Mouse (Mus musculus) myocyte (in vitro differentiated cells): ENCODE measurements at regions not wholly inside any gene's neighbourhood (a gene's known extent, or its start where the extent isn't known, plus 50 kb on each side); places are given as distances from the start of the nearest gene placed in this dataset.

ENCODE experiments used
- H3K27me3 ChIP-seq: one replicate; pipeline ENCODE4 v1.6.1; 2011; ENCODE audit not compliant: control insufficient read depth, insufficient read depth, insufficient read length
- H3K36me3 ChIP-seq: one replicate; pipeline ENCODE4 v1.6.1; 2011; ENCODE audit not compliant: control insufficient read depth, insufficient read depth
- H3K4me2 ChIP-seq: one replicate; pipeline ENCODE4 v1.6.1; 2011; ENCODE audit warnings: low read depth, control low read depth
- H3K4me3 ChIP-seq: one replicate; pipeline ENCODE4 v1.5.1; 2011; ENCODE audit warnings: mild to moderate bottlenecking, control low read depth, moderate library complexity
- H3K79me2 ChIP-seq: one replicate; pipeline ENCODE4 v1.6.1; 2011; ENCODE audit not compliant: control insufficient read depth, insufficient read depth
- H3ac ChIP-seq: one replicate; pipeline ENCODE4 v1.6.1; 2011; ENCODE audit not compliant: control insufficient read depth, insufficient read length
- CEBPB ChIP-seq: IDR thresholded peaks from 2 replicates; pipeline ENCODE4 v1.6.1; 2011; ENCODE audit warnings: mild to moderate bottlenecking, moderate library complexity; ENCODE audit not compliant: poor library complexity, insufficient read depth, severe bottlenecking
- E2F4 ChIP-seq: IDR thresholded peaks from one replicate; pipeline ENCODE4 v1.6.1; 2011; ENCODE audit warnings: mild to moderate bottlenecking, control low read depth, moderate library complexity; ENCODE audit not compliant: insufficient read depth
- MAX ChIP-seq: IDR thresholded peaks from one replicate; pipeline ENCODE4 v1.6.1; 2011; ENCODE audit warnings: low read depth, mild to moderate bottlenecking, control low read depth
- MYOD1 ChIP-seq, 3 experiments: IDR thresholded peaks; one replicate each; pipeline ENCODE4 v1.6.1; 2011; ENCODE audit warnings: control low read depth in 2 of 3, low read depth in 2 of 3, mild to moderate bottlenecking in 2 of 3, moderate library complexity in 1 of 3; ENCODE audit not compliant: insufficient read length in 2 of 3, control insufficient read depth in 1 of 3
- MYOG ChIP-seq, 3 experiments: IDR thresholded peaks; one replicate each; pipeline ENCODE4 v1.6.1; 2011; ENCODE audit warnings: control low read depth in 2 of 3, low read depth in 2 of 3, mild to moderate bottlenecking in 2 of 3; ENCODE audit not compliant: insufficient read length in 2 of 3, control insufficient read depth in 1 of 3, insufficient read depth in 1 of 3
- POLR2A ChIP-seq: IDR thresholded peaks from one replicate; pipeline ENCODE4 v1.6.1; 2011; ENCODE audit warnings: low read depth, mild to moderate bottlenecking, control low read depth, moderate library complexity; ENCODE audit not compliant: insufficient read length
- POLR2AphosphoS2 ChIP-seq: IDR thresholded peaks from one replicate; pipeline ENCODE4 v1.6.1; 2011; ENCODE audit warnings: low read depth, control low read depth; ENCODE audit not compliant: insufficient read length
- REST ChIP-seq: IDR thresholded peaks from one replicate; pipeline ENCODE4 v1.6.1; 2011; ENCODE audit warnings: mild to moderate bottlenecking, control low read depth, moderate library complexity; ENCODE audit not compliant: insufficient read depth, insufficient read length
- SRF ChIP-seq: IDR thresholded peaks from one replicate; pipeline ENCODE4 v1.6.1; 2011; ENCODE audit warnings: low read depth; ENCODE audit not compliant: control insufficient read depth, insufficient read length
- TCF12 ChIP-seq: IDR thresholded peaks from one replicate; pipeline ENCODE4 v1.6.1; 2011; ENCODE audit warnings: mild to moderate bottlenecking, control low read depth; ENCODE audit not compliant: poor library complexity, insufficient read depth, severe bottlenecking
- TCF3 ChIP-seq: IDR thresholded peaks from one replicate; pipeline ENCODE4 v1.6.1; 2011; ENCODE audit warnings: low read depth, control low read depth; ENCODE audit not compliant: insufficient read length
- USF1 ChIP-seq: IDR thresholded peaks from one replicate; pipeline ENCODE4 v1.6.1; 2011; ENCODE audit warnings: low read depth, mild to moderate bottlenecking, control low read depth, moderate library complexity

DNA sequence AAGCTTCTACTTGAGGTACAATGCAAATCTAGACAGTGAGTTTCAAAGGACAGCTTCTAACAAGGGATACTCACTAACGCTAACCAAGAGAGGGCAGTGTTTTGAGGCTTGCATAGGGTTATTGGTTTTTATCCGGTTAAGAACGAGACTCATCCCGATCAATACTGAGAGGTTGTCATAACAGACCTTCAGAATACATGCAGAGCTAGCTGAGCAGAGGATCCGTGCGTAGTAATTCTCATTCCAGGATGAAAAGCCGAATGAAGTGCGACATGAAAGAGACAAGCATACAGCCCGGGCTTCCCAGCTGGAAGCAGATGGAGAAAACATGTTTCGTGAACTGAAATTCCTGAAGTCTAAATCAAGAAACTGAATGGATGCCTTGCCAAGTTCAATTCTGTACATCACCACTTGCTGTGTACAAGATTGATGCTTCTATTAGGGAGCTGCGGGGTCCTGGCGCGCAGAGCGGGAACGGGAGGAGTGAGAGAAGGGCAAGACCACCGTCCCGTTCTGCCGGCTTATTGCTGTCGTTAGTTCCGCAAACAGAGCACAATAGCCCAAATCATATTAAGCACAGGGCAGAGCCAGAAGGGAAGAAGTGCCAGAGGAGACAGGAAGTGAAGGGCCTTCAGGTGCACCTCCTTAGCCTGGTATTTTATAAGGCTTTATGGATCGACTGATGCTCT, 65.4 kb upstream of the Tes start:
- Histone ChIP-seq H3K36me3 (no peaks in the 10 kb centered on the region), H3K4me2 (no peak overlapping the region), H3K79me2 (no peaks in the 10 kb centered on the region), H3K27me3 (peaks cover 12% of the 10 kb centered on the region), H3ac (no peak overlapping the region), H3K4me3 (no peak overlapping the region)
- TF ChIP-seq E2F4 (no peak), CEBPB (no peak), USF1 (no peak), REST (no peak), MYOG (IDR thresholded peaks at IDR 0.05; ENCODE audit: control insufficient read depth in 1 of 3, insufficient read depth in 1 of 3, insufficient read length in 2 of 3, low read depth in 2 of 3) (no peak), MAX (no peak), POLR2A (no peak), POLR2AphosphoS2 (no peak), TCF3 (no peak), TCF12 (no peak), MYOD1 (IDR thresholded peaks at IDR 0.05; ENCODE audit: control insufficient read depth in 1 of 3, insufficient read length in 2 of 3, low read depth in 2 of 3) (no peak), SRF (no peak)

DNA sequence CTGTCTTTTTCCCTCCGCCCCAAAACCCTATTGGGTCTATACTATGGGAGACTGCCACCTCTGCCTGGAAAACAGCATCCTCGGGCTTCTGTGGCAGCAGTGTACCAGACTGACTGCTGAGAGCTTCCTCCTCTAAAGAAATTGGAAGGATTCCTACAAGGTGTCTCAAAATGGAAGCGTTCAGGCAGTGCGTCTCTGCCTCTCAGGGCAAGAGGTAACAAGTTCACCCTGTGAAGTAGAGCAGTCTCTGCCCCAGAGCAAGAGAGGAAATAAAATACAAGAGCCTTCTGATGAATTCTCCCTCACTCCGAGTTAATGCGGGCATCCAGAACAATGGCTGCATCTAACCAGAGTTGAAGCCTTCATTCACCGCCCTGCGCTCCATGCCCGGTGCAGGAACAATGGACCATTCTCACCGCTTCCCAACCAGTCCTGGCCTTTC, 69.4 kb upstream of the Tes start:
- H3K79me2 ChIP-seq: no peaks in the 10 kb centered on the region
- TF ChIP-seq E2F4 (no peak), TCF3 (no peak), SRF (no peak), REST (no peak), POLR2A (no peak), POLR2AphosphoS2 (no peak), TCF12 (no peak), CEBPB (no peak), USF1 (no peak), MAX (no peak), MYOG (IDR thresholded peaks at IDR 0.05; ENCODE audit: control insufficient read depth in 1 of 3, insufficient read depth in 1 of 3, insufficient read length in 2 of 3, low read depth in 2 of 3) (no peak), MYOD1 (IDR thresholded peaks at IDR 0.05; ENCODE audit: control insufficient read depth in 1 of 3, insufficient read length in 2 of 3, low read depth in 2 of 3) (no peak)
- peaks cover 12% of the 10 kb centered on the region for H3K27me3 ChIP-seq
- H3ac ChIP-seq: no peak overlapping the region
- no peaks in the 10 kb centered on the region for H3K36me3 ChIP-seq
- no peak overlapping the region for H3K4me2 ChIP-seq
- no peak overlapping the region for H3K4me3 ChIP-seq

DNA sequence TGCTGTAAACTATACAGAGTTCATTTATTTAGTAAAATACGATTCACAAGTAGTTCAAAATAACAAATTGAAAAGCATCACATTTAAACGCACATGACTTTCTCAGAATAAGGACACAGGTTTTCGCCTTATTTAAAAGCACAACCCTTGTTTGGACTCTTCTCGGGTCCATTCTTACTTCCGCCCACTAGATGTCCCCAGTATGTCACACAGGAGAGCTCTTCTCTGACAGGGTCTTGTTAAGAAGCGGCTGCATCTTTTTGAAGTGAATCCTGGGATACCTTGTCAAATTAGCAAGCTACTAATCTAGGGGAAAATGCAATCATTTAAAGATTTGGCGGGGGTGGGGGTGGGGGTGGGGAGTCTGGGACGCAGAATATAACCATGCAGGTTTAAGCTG, 70.2 kb upstream of the Tes start:
- no peak overlapping the region for H3K4me3 ChIP-seq
- H3K4me2 ChIP-seq: no peak overlapping the region
- H3K79me2 ChIP-seq: no peaks in the 10 kb centered on the region
- no peak for TF ChIP-seq MYOD1 (IDR thresholded peaks at IDR 0.05; ENCODE audit: control insufficient read depth in 1 of 3, insufficient read length in 2 of 3, low read depth in 2 of 3)
- H3K27me3 ChIP-seq: peaks cover 12% of the 10 kb centered on the region
- no peaks in the 10 kb centered on the region for H3K36me3 ChIP-seq
- no peak overlapping the region for H3ac ChIP-seq

DNA sequence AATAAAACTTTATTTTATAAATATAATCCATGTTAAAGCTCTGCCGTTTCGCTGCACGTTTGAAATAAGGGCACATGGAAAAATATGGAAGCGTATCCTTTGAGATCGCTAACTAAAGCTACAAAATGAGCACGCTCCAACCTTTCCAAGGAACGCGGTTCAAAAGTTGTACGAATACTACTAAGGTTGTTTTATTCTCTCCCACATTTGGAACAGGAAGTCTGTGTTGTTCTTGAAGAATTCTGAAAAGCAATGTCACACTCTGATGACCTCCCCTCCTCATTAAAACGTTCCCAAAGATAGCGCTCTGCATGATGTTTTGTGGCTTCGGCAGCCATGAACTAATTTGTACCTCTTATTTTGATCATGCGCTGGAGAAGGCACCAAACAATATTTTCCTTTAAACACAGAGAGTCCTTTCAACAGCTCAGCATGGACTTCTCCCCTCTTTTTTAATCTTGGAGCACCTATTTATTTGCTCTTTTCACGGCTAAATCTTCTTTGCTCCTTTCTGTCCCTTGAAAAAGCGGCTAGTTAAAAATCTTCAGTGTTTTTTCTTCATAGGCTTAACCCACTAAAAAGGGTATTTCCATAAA, 72.9 kb upstream of the Tes start:
- TF ChIP-seq E2F4 (no peak), TCF12 (no peak), MAX (no peak), MYOG (IDR thresholded peaks at IDR 0.05; ENCODE audit: control insufficient read depth in 1 of 3, insufficient read depth in 1 of 3, insufficient read length in 2 of 3, low read depth in 2 of 3) (no peak), CEBPB (no peak)
- Histone ChIP-seq H3K4me2 (no peak overlapping the region), H3ac (no peak overlapping the region), H3K36me3 (no peaks in the 10 kb centered on the region), H3K79me2 (no peaks in the 10 kb centered on the region), H3K27me3 (peaks cover 12% of the 10 kb centered on the region), H3K4me3 (no peak overlapping the region)

DNA sequence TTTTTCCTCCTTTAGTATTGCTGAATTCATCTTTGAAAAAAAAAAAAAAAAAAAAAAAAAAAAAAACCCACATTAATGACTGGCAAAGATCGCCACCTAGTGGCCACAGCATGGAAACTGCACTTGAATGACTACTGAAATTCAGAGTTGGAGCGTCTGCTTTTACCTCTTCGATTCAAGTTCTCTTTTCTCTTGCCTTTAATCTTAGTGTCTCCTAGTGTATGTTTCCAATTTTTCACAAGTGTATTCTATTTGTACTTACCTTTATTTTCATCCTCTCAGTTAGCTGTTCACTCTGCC, 79.9 kb upstream of the Tfec start:
- H3K27me3 ChIP-seq: peaks cover 12% of the 10 kb centered on the region
- no peaks in the 10 kb centered on the region for H3K79me2 ChIP-seq
- no peak for TF ChIP-seq MYOD1 (IDR thresholded peaks at IDR 0.05; ENCODE audit: control insufficient read depth in 1 of 3, insufficient read length in 2 of 3, low read depth in 2 of 3)
- H3K36me3 ChIP-seq: no peaks in the 10 kb centered on the region
- H3K4me3 ChIP-seq: no peak overlapping the region
- H3ac ChIP-seq: no peak overlapping the region
- peak overlapping the region; percentile 52 for H3K4me2 ChIP-seq
